26 mouse cellular contexts compared by ENCODE assay signal in genomic region chr19:11765059-11765458, GRCm38 (mm10). TPM values are rescaled to one million over a fixed set of nuclear protein-coding genes. Genes with fewer than 3 reads are reported as not detected.
DNase-seq lines count a peak whose midpoint lies in the region; ATAC-seq and TF ChIP-seq lines count a peak whose summit lies in the region.
"Had no signal": no experiment of that assay in that cellular context is flagged by ENCODE, and none has a peak within 500 bp of the region (broad histone marks: within the 10 kb centered on the region; RNA-seq: fewer than 3 reads in every experiment).

No protein-coding gene starts in this region.

- H3K4me3 ChIP-seq in intestine, postnatal 0 days (ENCODE audit: low read depth, low read length), result no peak overlapping the region
- no peak overlapping the region for H3K4me3 ChIP-seq in intestine, embryonic 16.5 days (ENCODE audit: low read length)
- no peak overlapping the region for H3K4me3 ChIP-seq in midbrain, postnatal 0 days (ENCODE audit: low read depth, low read length)
- H3K4me3 ChIP-seq in midbrain, embryonic 13.5 days (replicated peaks), result no peak overlapping the region
- H3K4me3 ChIP-seq: limb, embryonic 10.5 days; megakaryocyte, embryonic 14.5 days had no signal

- no peaks in the 10 kb centered on the region for H3K36me3 ChIP-seq in intestine, postnatal 0 days (ENCODE audit: control insufficient read depth, insufficient read depth)
- no peaks in the 10 kb centered on the region for H3K36me3 ChIP-seq in intestine, embryonic 16.5 days (ENCODE audit: control insufficient read depth, insufficient read depth, low read length)
- H3K36me3 ChIP-seq in midbrain, postnatal 0 days (ENCODE audit: insufficient read depth, low read length), result no peaks in the 10 kb centered on the region
- H3K36me3 ChIP-seq in midbrain, embryonic 13.5 days, result no peaks in the 10 kb centered on the region
- H3K36me3 ChIP-seq: limb, embryonic 10.5 days had no signal

- no peak overlapping the region for H3K4me2 ChIP-seq in intestine, postnatal 0 days (replicated peaks; ENCODE audit: low read depth)
- no peak overlapping the region for H3K4me2 ChIP-seq in intestine, embryonic 16.5 days (ENCODE audit: low read depth, low read length)
- no peak overlapping the region for H3K4me2 ChIP-seq in midbrain, postnatal 0 days (ENCODE audit: low read depth, low read length, poor library complexity, severe bottlenecking)
- no peak overlapping the region for H3K4me2 ChIP-seq in midbrain, embryonic 13.5 days (replicated peaks)
- H3K4me2 ChIP-seq: heart, embryonic 11.5 days; hindbrain, embryonic 14.5 days; liver, embryonic 11.5 days had no signal

- no peaks in the 10 kb centered on the region for H3K27me3 ChIP-seq in intestine, postnatal 0 days (replicated peaks; ENCODE audit: control insufficient read depth, insufficient read depth, low read length)
- no peaks in the 10 kb centered on the region for H3K27me3 ChIP-seq in intestine, embryonic 16.5 days (replicated peaks; ENCODE audit: control insufficient read depth, insufficient read depth, low read length)
- no peaks in the 10 kb centered on the region for H3K27me3 ChIP-seq in midbrain, postnatal 0 days (ENCODE audit: insufficient read depth, low read length)
- peaks cover 4% of the 10 kb centered on the region; the same call in 1 of the 2 replicates for H3K27me3 ChIP-seq in midbrain, embryonic 13.5 days
- H3K27me3 ChIP-seq: megakaryocyte, embryonic 14.5 days had no signal

- H3K9ac ChIP-seq in intestine, postnatal 0 days (ENCODE audit: low read depth, low read length), result no peak overlapping the region
- no peak overlapping the region for H3K9ac ChIP-seq in intestine, embryonic 16.5 days (ENCODE audit: low read depth, low read length)
- H3K9ac ChIP-seq in midbrain, postnatal 0 days (replicated peaks; ENCODE audit: low read length, poor library complexity, severe bottlenecking), result no peak overlapping the region
- H3K9ac ChIP-seq in midbrain, embryonic 13.5 days (replicated peaks), result no peak overlapping the region
- H3K9ac ChIP-seq: hindbrain, embryonic 14.5 days had no signal

- TF ChIP-seq CTCF in intestine, postnatal 0 days (IDR thresholded peaks at IDR 0.05; ENCODE audit: low read depth), result peak; percentile 25; the same call in 1 of the 2 replicates
- TF ChIP-seq CTCF in midbrain, postnatal 0 days (IDR thresholded peaks at IDR 0.05), result peak; percentile 58

- no peaks in the 10 kb centered on the region for H3K4me1 ChIP-seq in intestine, postnatal 0 days (replicated peaks; ENCODE audit: control insufficient read depth, insufficient read depth, low read length)
- H3K4me1 ChIP-seq in intestine, embryonic 16.5 days (ENCODE audit: control insufficient read depth, insufficient read depth, low read length), result no peaks in the 10 kb centered on the region
- no peaks in the 10 kb centered on the region for H3K4me1 ChIP-seq in midbrain, postnatal 0 days (ENCODE audit: insufficient read depth, low read length)
- peaks cover 4% of the 10 kb centered on the region; the same call in 1 of the 2 replicates for H3K4me1 ChIP-seq in midbrain, embryonic 13.5 days (replicated peaks)
- H3K4me1 ChIP-seq: limb, embryonic 10.5 days had no signal

- no peak overlapping the region for H3K27ac ChIP-seq in intestine, postnatal 0 days (ENCODE audit: low read depth, low read length)
- no peak overlapping the region for H3K27ac ChIP-seq in intestine, embryonic 16.5 days (ENCODE audit: low read length)
- no peak overlapping the region for H3K27ac ChIP-seq in midbrain, postnatal 0 days (ENCODE audit: low read depth, low read length)
- no peak overlapping the region for H3K27ac ChIP-seq in midbrain, embryonic 13.5 days
- H3K27ac ChIP-seq: hindbrain, embryonic 14.5 days; limb, embryonic 10.5 days had no signal

- peak; percentile 24 for DNase-seq in midbrain, postnatal 0 days (ENCODE audit: low spot score)
- DNase-seq in heart, adult 8-10 months (ENCODE audit: low spot score), result no peak
- DNase-seq in thymus, adult 18-20 months, result no peak
- DNase-seq: adrenal gland, postnatal 25 days; cerebellum, adult 11 months; cerebellum, postnatal 10 days; gastrocnemius, postnatal 36 days; heart, postnatal 10 days; kidney, adult 11 months; right cerebral cortex, postnatal 14 days; thymus, postnatal 25 days had no signal

- H3K9me3 ChIP-seq in intestine, postnatal 0 days (ENCODE audit: control insufficient read depth), result no peaks in the 10 kb centered on the region
- no peaks in the 10 kb centered on the region for H3K9me3 ChIP-seq in intestine, embryonic 16.5 days (ENCODE audit: control insufficient read depth, low read length)
- no peaks in the 10 kb centered on the region for H3K9me3 ChIP-seq in midbrain, postnatal 0 days (ENCODE audit: low read length)
- H3K9me3 ChIP-seq in midbrain, embryonic 13.5 days, result no peaks in the 10 kb centered on the region
- H3K9me3 ChIP-seq: limb, embryonic 10.5 days; megakaryocyte, embryonic 14.5 days had no signal

- no peak for ATAC-seq in intestine, postnatal 0 days
- no peak for ATAC-seq in intestine, embryonic 16.5 days
- ATAC-seq in midbrain, postnatal 0 days (ENCODE audit: low FRiP score), result no peak; the same call in 1 of the 2 replicates
- ATAC-seq in midbrain, embryonic 13.5 days, result no peak
- ATAC-seq in granulocyte monocyte progenitor cell, adult 5-6 weeks (replicated peaks; ENCODE audit: poor library complexity, severe bottlenecking), result peak; percentile 40; the same call in 1 of the 2 replicates
- ATAC-seq: forebrain, embryonic 16.5 days; midbrain, embryonic 16.5 days had no signal

- WGBS in intestine, postnatal 0 days, result 81% methylated on average over 3 of the region's 3 CpGs
- 76% methylated on average over 3 of the region's 3 CpGs for WGBS in intestine, embryonic 16.5 days
- 79% methylated on average over 3 of the region's 3 CpGs for WGBS in midbrain, postnatal 0 days
- WGBS in midbrain, embryonic 13.5 days, result 85% methylated on average over 3 of the region's 3 CpGs

RNA-seq across cellular contexts. Expression of gene Mrpl16, which starts 5.1 kb away (rescaled TPM):
- polyA plus RNA-seq in intestine, postnatal 0 days (2015; fragmentation: Nextera tagmentation; extraction: Ambion mirVana), result 54.0 and 54.7 TPM in 2 replicates
- 56.3 and 62.2 TPM in 2 replicates for polyA plus RNA-seq in intestine, embryonic 16.5 days (2015; fragmentation: Nextera tagmentation; extraction: Ambion mirVana)
- 15.6 and 22.8 TPM in 2 replicates for total RNA-seq in midbrain, postnatal 0 days (2014; rRNA removed)
- 52.3 and 53.0 TPM in 2 replicates for polyA plus RNA-seq in midbrain, postnatal 0 days (2015; fragmentation: Nextera tagmentation; extraction: Ambion mirVana)
- polyA plus RNA-seq in midbrain, embryonic 13.5 days (2015; fragmentation: Nextera tagmentation; extraction: Ambion mirVana), result 42.8 and 47.4 TPM in 2 replicates
- total RNA-seq in granulocyte monocyte progenitor cell, adult 5-6 weeks (2014; fragmentation: Nextera tagmentation), result 76.7 and 90.4 TPM in 2 replicates
- 103 and 113 TPM in 2 replicates for total RNA-seq in granulocyte monocyte progenitor cell, adult 5-6 weeks (2017)
- 100 to 1,000 TPM; 105 to 122 (median 115) TPM for total RNA-seq in heart, adult 8-10 months (2022)

RNA-seq across cellular contexts. Expression of gene Gif, which starts 17.7 kb away (rescaled TPM):
- polyA plus RNA-seq in intestine, postnatal 0 days (2015; fragmentation: Nextera tagmentation; extraction: Ambion mirVana), result not detected in 2 replicates
- polyA plus RNA-seq in intestine, embryonic 16.5 days (2015; fragmentation: Nextera tagmentation; extraction: Ambion mirVana), result not detected in 2 replicates
- not detected in 2 replicates for total RNA-seq in midbrain, postnatal 0 days (2014; rRNA removed)
- not detected in 2 replicates for polyA plus RNA-seq in midbrain, postnatal 0 days (2015; fragmentation: Nextera tagmentation; extraction: Ambion mirVana)
- polyA plus RNA-seq in midbrain, embryonic 13.5 days (2015; fragmentation: Nextera tagmentation; extraction: Ambion mirVana), result not detected in 2 replicates
- not detected in 2 replicates for total RNA-seq in granulocyte monocyte progenitor cell, adult 5-6 weeks (2014; fragmentation: Nextera tagmentation)
- total RNA-seq in granulocyte monocyte progenitor cell, adult 5-6 weeks (2017), result not detected in 2 replicates
- not detected for total RNA-seq in heart, adult 8-10 months (2022)
- total RNA-seq: adrenal gland, postnatal 25 days; gastrocnemius, postnatal 36 days; heart, postnatal 10 days; layer of hippocampus, adult 8-10 months; neutrophil, adult 5-6 weeks had no signal
- polyA plus RNA-seq: embryonic facial prominence, embryonic 14.5 days; forebrain, embryonic 16.5 days; heart, embryonic 11.5 days; hindbrain, embryonic 14.5 days; kidney, embryonic 16.5 days; limb, embryonic 10.5 days; liver, embryonic 11.5 days; midbrain, embryonic 16.5 days had no signal

RNA-seq across cellular contexts. Expression of gene Stx3, which starts 54.1 kb away (rescaled TPM):
- 125 and 137 TPM in 2 replicates for polyA plus RNA-seq in intestine, postnatal 0 days (2015; fragmentation: Nextera tagmentation; extraction: Ambion mirVana)
- polyA plus RNA-seq in intestine, embryonic 16.5 days (2015; fragmentation: Nextera tagmentation; extraction: Ambion mirVana), result 55.8 and 70.2 TPM in 2 replicates
- 28.8 and 35.0 TPM in 2 replicates for total RNA-seq in midbrain, postnatal 0 days (2014; rRNA removed)
- polyA plus RNA-seq in midbrain, postnatal 0 days (2015; fragmentation: Nextera tagmentation; extraction: Ambion mirVana), result 36.6 and 37.8 TPM in 2 replicates
- polyA plus RNA-seq in midbrain, embryonic 13.5 days (2015; fragmentation: Nextera tagmentation; extraction: Ambion mirVana), result 20.7 and 24.1 TPM in 2 replicates
- 11.3 and 12.2 TPM in 2 replicates for total RNA-seq in granulocyte monocyte progenitor cell, adult 5-6 weeks (2014; fragmentation: Nextera tagmentation)
- 7.9 and 12.1 TPM in 2 replicates for total RNA-seq in granulocyte monocyte progenitor cell, adult 5-6 weeks (2017)
- total RNA-seq in heart, adult 8-10 months (2022), result 1 to 10 TPM; 3.0 to 5.4 (median 3.4) TPM
